Mouse (Mus musculus) neutrophil, adult 5-6 weeks (primary cell): ENCODE results near the gene Prl4a1. TPM values are rescaled to one million over a fixed set of nuclear protein-coding genes. Genes with fewer than 3 reads are reported as not detected.
"Not testable (repeated sequence)": the region's sequence is repeated elsewhere in the genome, so short reads cannot be mapped to it uniquely, and the experiment has no call there.

ENCODE experiments used
- ATAC-seq: fragments of 151-379, 151-347 bp; 2 replicates; pipeline ENCODE4 v1.8.0; 2017; ENCODE audit warnings: mild to moderate bottlenecking, moderate TSS enrichment; ENCODE audit not compliant: insufficient number of reproducible peaks, poor library complexity, low FRiP score, severe bottlenecking; ENCODE audit errors: extremely low read depth
- total RNA-seq: library from RNA; stranded (forward); fragments of 200-1000 nt; gene quantifications from 2 replicates; pipeline ENCODE4 v1.2.3, GENCODE M21; 2017

The Prl4a1 gene
- not detected in 2 replicates for total RNA-seq

- ATAC-seq: no peak
These were observed at the start of gene Prl4a1 for GRCm38 (mm10) chr13:28015912-28016311. Gene Prl4a1, plus strand, starts transcription at chr13:28016212.

- ATAC-seq: no peak
These were observed 43.1 kb upstream of the Prl4a1 start for GRCm38 (mm10) chr13:27972931-27973330.

- not testable (repeated sequence) for ATAC-seq
These were observed 41.7 kb upstream of the Prl4a1 start for GRCm38 (mm10) chr13:27974281-27974680.

GRCm38 (mm10) chr13:27977646-27978045 lies 38.4 kb upstream of the Prl4a1 start:
- ATAC-seq: no peak

GRCm38 (mm10) chr13:27996557-27996956 lies 19.5 kb upstream of the Prl4a1 start:
- ATAC-seq: not testable (repeated sequence)

GRCm38 (mm10) chr13:28029330-28029729 lies 13.3 kb downstream of the Prl4a1 start:
- ATAC-seq: no peak

- no peak for ATAC-seq
These were observed 53.3 kb downstream of the Prl4a1 start for GRCm38 (mm10) chr13:28069315-28069714.

Other genes starting within 250 kb of the Prl4a1 start
- gene Prl7c1, start 235.4 kb upstream of the Prl4a1 start, total RNA-seq: not detected in 2 replicates
- gene Prl2a1, start 214.6 kb upstream of the Prl4a1 start, total RNA-seq: not detected in 2 replicates
- not detected in 2 replicates for gene Prl2c1, start 166.9 kb upstream of the Prl4a1 start, total RNA-seq
- gene Prl5a1, start 126.3 kb downstream of the Prl4a1 start, total RNA-seq: not detected in 2 replicates
- gene Gm11361, start 241.3 kb downstream of the Prl4a1 start, total RNA-seq: 3.2 and 5.7 TPM in 2 replicates